Mouse (Mus musculus) forebrain, postnatal 0 days (tissue): ENCODE results near the gene B3galt5. TPM values are rescaled to one million over a fixed set of nuclear protein-coding genes. Genes with fewer than 3 reads are reported as not detected.
"Not testable (repeated sequence)": the region's sequence is repeated elsewhere in the genome, so short reads cannot be mapped to it uniquely, and the experiment has no call there.

Experiments used
- ATAC-seq: fragments of 200-750 bp; cut with Nextera tagmentation; 2 replicates; pipeline ENCODE4 v1.8.0; 2017; ENCODE audit warnings: mild to moderate bottlenecking, moderate library complexity
- DNase-seq: peaks from one replicate; pipeline ENCODE4 v3.0.0-alpha.2; 2015
- H3K27ac ChIP-seq: fragments of 300-500 bp; sonication (generic); 2 replicates; pipeline ENCODE4 v1.5.1; 2014; ENCODE audit warnings: low read depth, mild to moderate bottlenecking, antibody characterized with exemption, low read length, moderate library complexity, mixed read lengths
- H3K27me3 ChIP-seq: fragments of 300-500 bp; sonication (generic); 2 replicates; pipeline ENCODE4 v1.6.1; 2014; ENCODE audit warnings: mild to moderate bottlenecking, low read length, mixed read lengths; ENCODE audit not compliant: insufficient read depth
- H3K36me3 ChIP-seq: fragments of 300-500 bp; sonication (generic); 2 replicates; pipeline ENCODE4 v1.6.1; 2014; ENCODE audit warnings: mild to moderate bottlenecking, moderate library complexity; ENCODE audit not compliant: insufficient read depth
- H3K4me1 ChIP-seq: fragments of 300-500 bp; sonication (generic); 2 replicates; pipeline ENCODE4 v1.6.1; 2014; ENCODE audit warnings: antibody characterized with exemption; ENCODE audit not compliant: insufficient read depth
- H3K4me2 ChIP-seq: fragments of 300-500 bp; sonication (generic); 2 replicates; pipeline ENCODE4 v1.6.1; 2014; ENCODE audit warnings: low read depth, mild to moderate bottlenecking, moderate library complexity
- H3K4me3 ChIP-seq: fragments of 300-500 bp; sonication (generic); 2 replicates; pipeline ENCODE4 v1.5.1; 2014; ENCODE audit warnings: low read depth, low read length, mixed read lengths
- H3K9ac ChIP-seq: fragments of 300-500 bp; sonication (generic); 2 replicates; pipeline ENCODE4 v1.6.1; 2014; ENCODE audit warnings: mild to moderate bottlenecking
- H3K9me3 ChIP-seq: fragments of 300-500 bp; sonication (generic); 2 replicates; pipeline ENCODE4 v1.6.1; 2016; ENCODE audit warnings: low read length
- CTCF ChIP-seq: sonication (generic); IDR thresholded peaks from 2 replicates; pipeline ENCODE4 v1.5.1; 2016; ENCODE audit warnings: antibody characterized with exemption, control low read depth, low read depth
- WGBS: fragments of 180-500 bp; shearing (Covaris S2); extraction: QIAGEN DNeasy Blood & Tissue Kit; methylation state at CpG from one replicate; pipeline ENCODE4 v1.1.7; 2014; 5-methylcytosine and 5-hydroxymethylcytosine counted together
- polyA plus RNA-seq: library from polyadenylated mRNA; unstranded; fragments of >200 nt; fragmentation: Nextera tagmentation; extraction: Ambion mirVana; gene quantifications from 2 replicates; pipeline ENCODE4 v1.2.1, GENCODE M21; 2015
- total RNA-seq: library from RNA; depleted of rRNA; stranded (reverse); fragments of >200 nt; gene quantifications from 2 replicates; pipeline ENCODE4 v1.2.3, GENCODE M21; 2014

The B3galt5 gene
- total and polyA plus RNA-seq, 2 experiments from 2014 or later: 3.6 to 5.5 TPM

GRCm38 (mm10) chr16:96304438-96304837 lies 68.8 kb downstream of the B3galt5 start:
- TF ChIP-seq CTCF: no peak
- Histone ChIP-seq H3K9me3 (no peaks in the 10 kb centered on the region), H3K36me3 (no peaks in the 10 kb centered on the region), H3K27ac (no peak overlapping the region), H3K4me2 (no peak overlapping the region), H3K9ac (no peak overlapping the region), H3K4me1 (no peaks in the 10 kb centered on the region), H3K4me3 (no peak overlapping the region), H3K27me3 (no peaks in the 10 kb centered on the region)
- ATAC-seq (0 out of 2 replicates have a peak, but pooled peaks have one; percentile 34), DNase-seq (no peak)

- Histone ChIP-seq H3K4me1 (no peaks in the 10 kb centered on the region), H3K4me2 (no peak overlapping the region), H3K27me3 (no peaks in the 10 kb centered on the region), H3K4me3 (no peak overlapping the region), H3K9me3 (no peaks in the 10 kb centered on the region), H3K9ac (no peak overlapping the region), H3K27ac (no peak overlapping the region), H3K36me3 (no peaks in the 10 kb centered on the region)
- 82% methylated on average over 4 of the region's 4 CpGs for WGBS
- ATAC-seq: no peak
- DNase-seq: no peak
- TF ChIP-seq CTCF: no peak
Measured at GRCm38 (mm10) chr16:96306905-96307304, 71.3 kb downstream of the B3galt5 start.

GRCm38 (mm10) chr16:96317803-96318202 lies 82.2 kb downstream of the B3galt5 start:
- no peak overlapping the region for H3K4me3 ChIP-seq
- no peak for TF ChIP-seq CTCF
- no peak overlapping the region for H3K4me2 ChIP-seq
- H3K9me3 ChIP-seq: no peaks in the 10 kb centered on the region
- no peak overlapping the region for H3K9ac ChIP-seq
- no peaks in the 10 kb centered on the region for H3K36me3 ChIP-seq
- H3K27ac ChIP-seq: no peak overlapping the region
- H3K27me3 ChIP-seq: no peaks in the 10 kb centered on the region
- DNase-seq: no peak
- 83% methylated on average over 8 of the region's 8 CpGs for WGBS
- H3K4me1 ChIP-seq: no peaks in the 10 kb centered on the region
- no peak for ATAC-seq

- no peak for ATAC-seq
- H3K4me3 ChIP-seq: no peak overlapping the region
- no peak for TF ChIP-seq CTCF
Measured at GRCm38 (mm10) chr16:96322739-96323138, 87.1 kb downstream of the B3galt5 start.

GRCm38 (mm10) chr16:96323166-96323565 lies 87.6 kb downstream of the B3galt5 start:
- no peaks in the 10 kb centered on the region for H3K36me3 ChIP-seq
- TF ChIP-seq CTCF: no peak
- no peak overlapping the region for H3K4me2 ChIP-seq
- peaks cover 3% of the 10 kb centered on the region; the same call in 1 of the 2 replicates for H3K4me1 ChIP-seq
- H3K9me3 ChIP-seq: no peaks in the 10 kb centered on the region
- WGBS: 90% methylated on average over 4 of the region's 4 CpGs
- H3K4me3 ChIP-seq: no peak overlapping the region
- no peak for ATAC-seq
- no peak for DNase-seq
- no peak overlapping the region for H3K27ac ChIP-seq
- H3K27me3 ChIP-seq: no peaks in the 10 kb centered on the region
- H3K9ac ChIP-seq: no peak overlapping the region

More at GRCm38 (mm10) chr16:96322739-96323138, 87.1 kb downstream of the B3galt5 start:
- H3K36me3 ChIP-seq: no peaks in the 10 kb centered on the region
- H3K4me1 ChIP-seq: peaks cover 3% of the 10 kb centered on the region; the same call in 1 of the 2 replicates
- DNase-seq: no peak
- no peaks in the 10 kb centered on the region for H3K27me3 ChIP-seq
- H3K9me3 ChIP-seq: no peaks in the 10 kb centered on the region
- 95% methylated on average over 1 of the region's 1 CpGs for WGBS
- no peak overlapping the region for H3K27ac ChIP-seq
- no peak overlapping the region for H3K9ac ChIP-seq
- no peak overlapping the region for H3K4me2 ChIP-seq

- peaks cover 3% of the 10 kb centered on the region; the same call in 1 of the 2 replicates for H3K4me1 ChIP-seq
- 26% methylated on average over 10 of the region's 10 CpGs for WGBS
- no peaks in the 10 kb centered on the region for H3K27me3 ChIP-seq
- TF ChIP-seq CTCF: no peak
- H3K9me3 ChIP-seq: no peaks in the 10 kb centered on the region
- H3K36me3 ChIP-seq: no peaks in the 10 kb centered on the region
- no peak overlapping the region for H3K9ac ChIP-seq
- no peak overlapping the region for H3K27ac ChIP-seq
- DNase-seq (peak; percentile 21), ATAC-seq (peak; percentile 77)
- H3K4me2 ChIP-seq: no peak overlapping the region
- no peak overlapping the region for H3K4me3 ChIP-seq
Measured at GRCm38 (mm10) chr16:96326110-96326999, 90.8 kb downstream of the B3galt5 start.

- not testable (repeated sequence) for H3K4me3 ChIP-seq, H3K9me3 ChIP-seq, H3K4me2 ChIP-seq, H3K27ac ChIP-seq, ATAC-seq, H3K36me3 ChIP-seq, H3K4me1 ChIP-seq, H3K9ac ChIP-seq, DNase-seq, H3K27me3 ChIP-seq
- 47% methylated on average over 9 of the region's 9 CpGs for WGBS
Measured at GRCm38 (mm10) chr16:96327251-96327650, 91.7 kb downstream of the B3galt5 start.
